Mouse (Mus musculus) gastrocnemius, postnatal 10 days (tissue): ENCODE measurements around the gene Zfp185. TPM values are rescaled to one million over a fixed set of nuclear protein-coding genes. Genes with fewer than 3 reads are reported as not detected.
A peak's percentile ranks its signal among the peaks of the same experiment; 100 is the strongest.

Source experiments
- DNase-seq: peaks from one replicate; pipeline ENCODE4 v3.0.0; 2021; ENCODE audit warnings: mixed read lengths
- long read RNA-seq, 2 experiments: library from polyadenylated mRNA; stranded (forward); transcript quantifications; one replicate each; pipeline ENCODE4 v2.0.0; 2021
- total RNA-seq, 2 experiments: library from RNA; stranded (reverse); gene quantifications; 2 replicates each; pipeline ENCODE4 v1.2.3; 2021

Gene Zfp185
- total RNA-seq: 10 to 100 TPM; 12.5 to 15.7 TPM
- long read RNA-seq, experiment 1, transcript Zfp185-203 (19 exons, 3,557 nt): major isoform, 5 of 15 reads
- long read RNA-seq, experiment 1, partial matches to known transcripts: 2 of 15 reads
- long read RNA-seq, experiment 1, other reads (novel, unspliced or antisense): 7 of 15 reads
- long read RNA-seq, experiment 2, transcript Zfp185-203 (19 exons, 3,557 nt): major isoform, 6 of 9 reads
- long read RNA-seq, experiment 2, partial matches to known transcripts: 1 of 9 reads
- long read RNA-seq, experiment 2, other reads (novel, unspliced or antisense): 1 of 9 reads

- peak; percentile 36 for DNase-seq
Observed at GRCm38 (mm10) chrX:72986841-72987519, at the start of gene Zfp185. Gene Zfp185, plus strand, starts transcription at chrX:72987339.

DNA sequence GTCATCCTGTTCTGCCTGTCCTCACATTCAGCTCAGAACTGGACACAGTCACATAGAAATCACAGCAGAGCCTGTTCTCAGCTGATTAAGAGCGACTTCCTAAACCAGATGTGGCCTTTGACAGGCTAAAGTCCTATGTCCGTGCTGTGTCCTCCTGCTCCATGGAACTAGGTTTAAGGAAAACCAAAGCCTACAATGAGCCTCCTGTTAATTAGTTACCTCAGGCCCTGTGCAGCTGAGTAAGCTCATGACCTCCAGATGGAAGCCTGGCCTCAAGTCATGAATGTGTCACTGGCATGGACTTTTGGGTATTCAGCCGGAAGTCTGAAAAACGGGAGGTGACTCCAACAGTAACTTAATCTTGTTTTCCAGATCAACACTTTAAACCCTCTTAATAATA lies 33.7 kb upstream of the Zfp185 start:
- DNase-seq: no peak

DNA sequence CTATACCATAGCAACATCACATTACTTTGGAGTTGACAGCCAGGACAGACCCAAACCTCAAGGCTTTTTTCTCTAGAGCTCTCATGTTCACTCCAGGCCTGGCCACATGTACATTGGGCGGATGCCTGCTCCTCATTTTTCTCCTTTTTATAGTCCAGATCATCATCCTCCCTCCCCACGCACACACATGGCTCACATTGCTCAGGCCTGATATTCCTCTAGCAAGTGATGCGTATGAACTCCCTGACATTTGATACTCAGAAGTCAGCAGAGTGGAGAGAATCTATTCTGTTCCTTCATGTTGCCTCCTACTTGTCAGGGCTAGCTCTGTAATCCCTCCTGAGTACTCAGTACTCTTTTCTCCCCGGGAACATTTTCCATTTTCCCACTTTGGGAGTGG lies 30.7 kb upstream of the Zfp185 start:
- no peak for DNase-seq

- no peak for DNase-seq
Observed at GRCm38 (mm10) chrX:72960431-72960830, 26.7 kb upstream of the Zfp185 start.

- no peak for DNase-seq
Observed at GRCm38 (mm10) chrX:72961511-72961910, 25.6 kb upstream of the Zfp185 start.

DNA sequence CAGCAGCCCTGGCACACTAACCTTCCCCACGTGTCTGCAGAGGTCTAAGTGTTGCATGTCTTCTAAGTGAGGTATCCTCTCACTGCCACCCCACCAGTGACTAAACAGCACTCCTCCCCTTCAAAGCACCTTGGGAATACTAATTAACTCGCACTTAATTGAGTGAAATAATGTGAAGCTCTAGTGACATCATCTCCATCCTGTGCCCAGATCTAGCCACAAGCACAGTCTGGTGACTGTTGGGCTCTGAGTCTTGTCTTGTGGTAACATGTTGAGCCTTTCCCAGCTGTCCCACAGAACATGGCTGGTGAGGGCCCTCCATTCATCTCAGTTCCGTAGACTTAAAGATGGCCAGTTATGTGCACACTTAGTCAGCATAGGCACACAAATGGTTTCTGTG lies 24.4 kb upstream of the Zfp185 start:
- no peak for DNase-seq

GRCm38 (mm10) chrX:72982831-72983230 lies 4.3 kb upstream of the Zfp185 start:
- no peak for DNase-seq

DNA sequence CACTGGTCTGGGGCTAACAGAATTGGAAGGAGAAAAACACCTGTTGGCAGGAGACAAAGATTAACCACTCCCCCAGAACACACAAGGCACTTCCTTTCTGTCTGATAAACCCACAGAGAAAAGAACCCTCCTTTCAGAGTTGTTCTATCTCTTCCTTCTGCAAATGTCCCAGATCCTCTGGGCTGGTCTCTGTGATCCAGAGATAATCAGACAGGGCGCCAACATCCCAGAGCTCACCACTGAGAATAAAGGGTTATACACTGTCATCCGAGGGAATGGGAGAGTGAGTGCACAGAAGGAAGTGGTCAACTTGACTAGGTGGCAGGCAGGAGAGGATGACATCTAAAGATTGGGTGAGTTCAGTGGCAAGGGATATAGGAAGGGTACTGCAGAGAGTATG lies 1.5 kb upstream of the Zfp185 start:
- DNase-seq: no peak

DNA sequence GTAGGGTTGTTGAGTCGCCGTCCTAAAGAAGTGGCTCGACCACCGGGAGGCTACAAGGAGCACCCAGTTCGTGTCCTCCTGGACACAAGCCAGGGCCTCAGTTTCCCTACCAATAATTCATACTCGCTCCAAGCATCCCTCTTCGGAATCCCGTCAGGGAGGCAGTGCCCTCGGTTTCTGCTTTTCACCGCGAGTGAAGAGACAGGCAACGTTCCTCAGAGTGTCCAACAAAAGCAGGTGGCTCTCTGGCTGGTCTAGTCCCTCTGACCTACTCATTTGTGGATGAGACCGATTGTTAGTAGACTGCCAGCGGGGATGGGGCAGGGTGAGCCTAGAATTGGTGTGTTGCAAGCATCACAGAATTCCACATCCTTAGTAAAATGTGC lies 374 bp downstream of the Zfp185 start:
- DNase-seq: no peak

GRCm38 (mm10) chrX:72988431-72988830 lies 1.3 kb downstream of the Zfp185 start:
- DNase-seq: no peak

DNA sequence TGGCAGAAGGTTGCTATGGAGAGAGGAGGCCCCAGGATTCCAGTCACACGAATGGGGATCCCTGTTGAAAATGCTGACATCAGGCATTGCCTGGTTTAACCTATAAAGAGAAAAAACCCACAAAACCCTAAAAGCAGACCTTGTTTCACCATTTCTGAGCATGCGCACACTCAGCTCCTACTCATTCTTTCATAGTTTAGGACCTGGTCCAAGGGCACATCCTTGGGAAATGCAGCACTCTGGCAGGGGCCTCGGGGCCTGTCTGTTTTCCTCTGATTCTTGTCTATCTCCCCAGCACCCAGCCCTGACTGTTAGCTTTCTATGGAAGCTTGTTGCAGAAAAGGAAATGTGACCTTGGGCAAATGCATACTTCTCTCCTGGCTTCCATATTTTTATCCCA lies 3.4 kb downstream of the Zfp185 start:
- DNase-seq: no peak

DNA sequence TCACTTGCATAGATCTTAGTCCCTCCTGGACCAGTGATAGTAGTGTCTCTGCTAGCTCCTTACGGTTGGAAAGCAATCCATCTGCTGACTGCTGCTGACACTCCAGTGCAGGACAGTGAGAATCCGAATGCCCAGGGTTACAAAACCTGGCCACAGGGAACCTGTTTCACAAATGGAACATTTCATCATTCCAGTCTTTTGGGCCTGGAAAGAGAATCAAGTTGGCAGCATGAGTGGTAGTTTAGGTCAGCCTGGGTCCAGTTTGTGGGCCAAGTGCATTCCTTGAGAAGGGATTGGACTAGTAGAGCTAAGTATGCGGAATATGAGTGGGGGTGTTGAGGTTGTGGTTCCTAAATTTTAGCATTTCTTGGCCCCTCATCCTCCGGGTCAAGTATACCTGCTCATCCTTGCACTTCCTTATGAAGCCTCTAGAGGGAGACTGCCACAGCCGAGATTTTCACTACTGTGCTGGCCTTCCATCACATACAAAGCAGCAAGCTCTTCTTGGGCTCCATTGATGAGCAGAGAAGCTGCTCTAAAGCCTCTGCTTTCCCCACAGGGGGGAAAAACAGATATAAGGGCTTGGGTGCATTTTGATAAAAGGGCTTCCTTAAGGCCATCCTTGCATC lies 5.3 kb downstream of the Zfp185 start:
- no peak for DNase-seq

DNA sequence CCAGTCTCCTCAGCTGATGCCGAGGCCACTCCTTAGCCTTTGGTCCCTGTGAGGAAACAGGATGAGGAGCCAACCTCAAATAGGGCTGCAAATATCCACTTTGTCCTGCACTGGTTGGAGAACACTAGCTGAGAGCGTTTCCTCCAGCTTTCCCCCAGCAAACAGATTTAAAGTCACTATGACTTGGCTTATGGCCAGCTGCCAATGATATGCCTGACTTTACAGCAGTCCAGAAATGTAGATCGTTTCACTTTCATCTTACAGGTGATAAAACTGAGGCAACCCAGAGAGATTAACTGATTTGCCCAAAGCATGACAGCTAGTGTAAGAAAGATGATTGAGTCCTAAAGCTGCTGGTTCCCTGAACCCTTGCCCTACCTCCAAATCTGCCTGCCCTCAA lies 8.4 kb downstream of the Zfp185 start:
- DNase-seq: no peak

GRCm38 (mm10) chrX:73003110-73003509 lies 16.0 kb downstream of the Zfp185 start:
- DNase-seq: no peak

DNA sequence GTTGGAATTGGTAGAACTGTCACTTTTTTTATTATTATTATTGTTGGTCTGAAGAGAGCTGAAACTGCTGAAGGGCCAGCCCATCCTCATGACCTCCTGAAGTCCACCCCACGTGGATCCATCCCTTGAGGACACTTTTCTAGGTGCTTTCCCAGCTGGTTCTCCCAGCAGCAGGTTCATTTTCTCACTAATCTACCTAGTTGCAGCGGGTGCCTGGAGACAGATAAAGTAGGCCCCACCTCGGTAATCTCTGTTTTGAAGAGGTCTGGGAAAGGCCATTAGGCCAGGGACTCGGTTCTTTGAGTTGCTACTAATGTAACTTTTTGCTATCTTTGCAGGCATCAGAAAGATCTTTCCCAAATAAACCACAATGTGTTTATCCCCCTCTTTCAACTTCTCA lies 18.5 kb downstream of the Zfp185 start:
- no peak for DNase-seq

- peak; percentile 86 for DNase-seq
Observed at GRCm38 (mm10) chrX:73007597-73008479, 20.7 kb downstream of the Zfp185 start.

DNA sequence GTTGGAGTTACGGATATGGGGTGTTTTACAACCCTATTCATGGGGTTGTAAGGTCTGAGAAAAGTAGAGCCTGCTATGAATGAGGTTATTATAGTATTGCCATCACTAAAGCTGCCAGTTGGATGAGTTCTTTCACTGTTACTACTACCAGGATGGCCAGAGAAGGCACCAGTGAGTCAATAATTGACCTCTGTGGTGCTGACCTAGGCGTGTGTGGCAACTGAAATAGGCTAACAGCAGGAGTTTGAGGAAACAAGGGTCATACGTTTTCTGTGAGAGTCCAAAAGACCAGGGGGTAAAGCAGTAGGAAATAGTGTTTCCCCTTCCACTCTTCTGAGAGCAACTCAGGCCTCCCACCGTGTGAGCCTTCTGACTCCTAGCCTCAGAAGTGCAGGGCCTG lies 25.7 kb downstream of the Zfp185 start:
- no peak for DNase-seq

- DNase-seq: no peak
Observed at GRCm38 (mm10) chrX:73037003-73037402, 49.9 kb downstream of the Zfp185 start, which contains the start of gene Pnma5. Gene Pnma5, minus strand, starts transcription at chrX:73037103.

GRCm38 (mm10) chrX:73038831-73039230 lies 51.7 kb downstream of the Zfp185 start:
- no peak for DNase-seq

DNA sequence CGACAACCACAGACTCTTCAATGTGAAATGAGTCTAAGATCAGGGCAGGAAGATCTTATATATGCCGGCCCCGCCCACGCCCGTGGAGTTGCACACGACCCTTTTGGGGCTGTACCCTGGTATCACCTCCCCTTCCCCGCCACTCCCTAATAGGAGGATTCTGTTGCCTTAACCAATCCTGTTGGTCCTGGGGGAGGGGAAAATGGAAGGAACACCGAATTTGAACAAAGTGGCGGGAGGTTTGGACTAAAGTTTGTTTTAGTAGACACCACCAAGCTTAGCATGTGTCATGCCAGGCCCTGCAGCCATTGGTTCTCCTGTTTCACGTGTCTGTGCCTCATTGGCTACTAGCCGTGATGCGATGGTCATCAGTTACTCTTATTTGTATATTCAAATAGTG lies 52.5 kb downstream of the Zfp185 start:
- DNase-seq: no peak

GRCm38 (mm10) chrX:73053860-73054563 lies 66.9 kb downstream of the Zfp185 start:
- peak; percentile 91 for DNase-seq

GRCm38 (mm10) chrX:73061528-73061927 lies 74.4 kb downstream of the Zfp185 start:
- no peak for DNase-seq
